Mouse (Mus musculus) stomach, embryonic 16.5 days (tissue): ENCODE measurements around the gene Gm12845. TPM values are rescaled to one million over a fixed set of nuclear protein-coding genes. Genes with fewer than 3 reads are reported as not detected.
A peak's percentile ranks its signal among the peaks of the same experiment; 100 is the strongest.

ENCODE experiments used
- ATAC-seq: fragments of 200-750 bp; cut with Nextera tagmentation; 2 replicates; pipeline ENCODE4 v1.8.0; 2017; ENCODE audit warnings: moderate number of reproducible peaks, moderate TSS enrichment; ENCODE audit not compliant: insufficient read depth, low FRiP score
- H3K27ac ChIP-seq: fragments of 300-500 bp; sonication (generic); 2 replicates; pipeline ENCODE4 v1.5.1; 2014; ENCODE audit warnings: low read length
- H3K27me3 ChIP-seq: fragments of 300-500 bp; sonication (generic); 2 replicates; pipeline ENCODE4 v1.6.1; 2014; ENCODE audit warnings: low read length, control low read depth, mixed read lengths; ENCODE audit not compliant: control insufficient read depth, insufficient read depth
- H3K36me3 ChIP-seq: fragments of 300-500 bp; sonication (generic); 2 replicates; pipeline ENCODE4 v1.6.1; 2014; ENCODE audit warnings: low read length; ENCODE audit not compliant: control insufficient read depth, insufficient read depth
- H3K4me1 ChIP-seq: fragments of 300-500 bp; sonication (generic); 2 replicates; pipeline ENCODE4 v1.6.1; 2014; ENCODE audit warnings: low read length, control low read depth, mixed read lengths; ENCODE audit not compliant: control insufficient read depth, insufficient read depth
- H3K4me2 ChIP-seq: fragments of 300-500 bp; sonication (generic); 2 replicates; pipeline ENCODE4 v1.6.1; 2014; ENCODE audit warnings: low read depth, low read length, mixed read lengths
- H3K4me3 ChIP-seq: fragments of 300-500 bp; sonication (generic); replicated peaks from 2 replicates; pipeline ENCODE4 v1.5.1; 2014; ENCODE audit warnings: mild to moderate bottlenecking, low read length
- H3K9ac ChIP-seq: fragments of 300-500 bp; sonication (generic); 2 replicates; pipeline ENCODE4 v1.6.1; 2014; ENCODE audit warnings: low read length
- H3K9me3 ChIP-seq: fragments of 300-500 bp; sonication (generic); replicated peaks from 2 replicates; pipeline ENCODE4 v1.6.1; 2016; ENCODE audit warnings: low read length, control low read depth; ENCODE audit not compliant: control insufficient read depth
- WGBS: fragments of 180-500 bp; shearing (Covaris S2); extraction: QIAGEN DNeasy Blood & Tissue Kit; methylation state at CpG from one replicate; pipeline ENCODE4 v1.1.7; 2014; 5-methylcytosine and 5-hydroxymethylcytosine counted together
- polyA plus RNA-seq: library from polyadenylated mRNA; unstranded; fragments of >200 nt; fragmentation: Nextera tagmentation; extraction: Ambion mirVana; gene quantifications from 2 replicates; pipeline ENCODE4 v1.2.1, GENCODE M21; 2015

The Gm12845 gene
- polyA plus RNA-seq: not detected in 2 replicates

- no peaks in the 10 kb centered on the region for H3K27me3 ChIP-seq
- no peak within 1 kb of the TSS for H3K4me3 ChIP-seq
- H3K4me2 ChIP-seq: no peak within 1 kb of the TSS
- no peak within 1 kb of the TSS for H3K9ac ChIP-seq
- H3K4me1 ChIP-seq: no peaks in the 10 kb centered on the region
- WGBS: 74% methylated on average over 1 of the region's 1 CpGs
- H3K9me3 ChIP-seq: no peaks in the 10 kb centered on the region
- no peak for ATAC-seq
- H3K27ac ChIP-seq: no peak within 1 kb of the TSS
- no peaks in the 10 kb centered on the region for H3K36me3 ChIP-seq
Observed at GRCm38 (mm10) chr4:117724112-117724511, at the start of gene Gm12845. Gene Gm12845, plus strand, starts transcription at chr4:117724412.

- Histone ChIP-seq H3K36me3 (peaks cover 16% of the 10 kb centered on the region), H3K27ac (no peak overlapping the region), H3K4me3 (no peak overlapping the region), H3K9ac (no peak overlapping the region), H3K4me1 (peaks cover 6% of the 10 kb centered on the region; the same call in 1 of the 2 replicates), H3K27me3 (no peaks in the 10 kb centered on the region), H3K4me2 (no peak overlapping the region), H3K9me3 (no peaks in the 10 kb centered on the region)
- ATAC-seq: no peak
- 8% methylated on average over 3 of the region's 3 CpGs for WGBS
Observed at GRCm38 (mm10) chr4:117676903-117677302, 47.3 kb upstream of the Gm12845 start.

- Histone ChIP-seq H3K9me3 (no peaks in the 10 kb centered on the region), H3K36me3 (no peaks in the 10 kb centered on the region; the same call in 1 of the 2 replicates), H3K27me3 (no peaks in the 10 kb centered on the region), H3K9ac (no peak overlapping the region), H3K4me2 (peak overlapping the region; percentile 83), H3K4me3 (peak overlapping the region; percentile 72; the same call in 1 of the 2 replicates), H3K4me1 (peaks cover 6% of the 10 kb centered on the region; the same call in 1 of the 2 replicates), H3K27ac (no peak overlapping the region)
- no peak for ATAC-seq
- WGBS: 69% methylated on average over 6 of the region's 6 CpGs
Observed at GRCm38 (mm10) chr4:117680963-117681362, 43.2 kb upstream of the Gm12845 start.

GRCm38 (mm10) chr4:117681931-117682461 lies 42.2 kb upstream of the Gm12845 start, which contains the start of gene Dmap1:
Gene Dmap1, minus strand, starts transcription at chr4:117682273.
- peak; percentile 90 for ATAC-seq
- WGBS: under 1% methylated on average over 33 of the region's 33 CpGs
- Histone ChIP-seq H3K27ac (no peak within 1 kb of the TSS), H3K4me3 (peak within 1 kb of the TSS; percentile 72), H3K9me3 (no peaks in the 10 kb centered on the region), H3K9ac (peak within 1 kb of the TSS; percentile 84), H3K4me2 (peak within 1 kb of the TSS; percentile 83), H3K27me3 (no peaks in the 10 kb centered on the region), H3K36me3 (no peaks in the 10 kb centered on the region; the same call in 1 of the 2 replicates), H3K4me1 (peaks cover 6% of the 10 kb centered on the region; the same call in 1 of the 2 replicates)

- Histone ChIP-seq H3K9ac (peak overlapping the region; percentile 84), H3K4me3 (peak overlapping the region; percentile 72), H3K4me2 (peak overlapping the region; percentile 83), H3K4me1 (peaks cover 6% of the 10 kb centered on the region; the same call in 1 of the 2 replicates), H3K36me3 (no peaks in the 10 kb centered on the region; the same call in 1 of the 2 replicates), H3K27ac (no peak overlapping the region), H3K27me3 (no peaks in the 10 kb centered on the region), H3K9me3 (no peaks in the 10 kb centered on the region)
- no peak for ATAC-seq
Observed at GRCm38 (mm10) chr4:117682463-117682862, 41.7 kb upstream of the Gm12845 start.

GRCm38 (mm10) chr4:117683048-117683768 lies 41.0 kb upstream of the Gm12845 start:
- H3K27me3 ChIP-seq: no peaks in the 10 kb centered on the region
- 53% methylated on average over 6 of the region's 6 CpGs for WGBS
- H3K4me3 ChIP-seq: no peak overlapping the region
- H3K27ac ChIP-seq: no peak overlapping the region
- H3K4me1 ChIP-seq: peaks cover 6% of the 10 kb centered on the region; the same call in 1 of the 2 replicates
- no peak overlapping the region for H3K9ac ChIP-seq
- ATAC-seq: no peak
- H3K4me2 ChIP-seq: 0 out of 2 replicates have a peak overlapping the region, but pooled peaks have one; percentile 83
- H3K9me3 ChIP-seq: no peaks in the 10 kb centered on the region
- no peaks in the 10 kb centered on the region; the same call in 1 of the 2 replicates for H3K36me3 ChIP-seq

- Histone ChIP-seq H3K27ac (no peak overlapping the region), H3K9me3 (no peaks in the 10 kb centered on the region), H3K4me2 (no peak overlapping the region), H3K27me3 (no peaks in the 10 kb centered on the region), H3K9ac (no peak overlapping the region), H3K36me3 (no peaks in the 10 kb centered on the region), H3K4me3 (no peak overlapping the region), H3K4me1 (peaks cover 2% of the 10 kb centered on the region; the same call in 1 of the 2 replicates)
- 81% methylated on average over 4 of the region's 4 CpGs for WGBS
- no peak for ATAC-seq
Observed at GRCm38 (mm10) chr4:117686354-117686753, 37.9 kb upstream of the Gm12845 start.

GRCm38 (mm10) chr4:117705361-117705760 lies 18.9 kb upstream of the Gm12845 start:
- ATAC-seq: no peak
- no peak overlapping the region for H3K27ac ChIP-seq
- H3K4me3 ChIP-seq: no peak overlapping the region
- H3K27me3 ChIP-seq: no peaks in the 10 kb centered on the region
- H3K36me3 ChIP-seq: no peaks in the 10 kb centered on the region
- H3K9me3 ChIP-seq: no peaks in the 10 kb centered on the region
- no peak overlapping the region for H3K4me2 ChIP-seq
- 4% methylated on average over 7 of the region's 7 CpGs for WGBS
- no peak overlapping the region for H3K9ac ChIP-seq
- H3K4me1 ChIP-seq: no peaks in the 10 kb centered on the region
